Mouse (Mus musculus) liver, postnatal 0 days (tissue): ENCODE data around the gene Lancl1. TPM values are rescaled to one million over a fixed set of nuclear protein-coding genes. Genes with fewer than 3 reads are reported as not detected.

ENCODE experiments used
- ATAC-seq: fragments of 200-750 bp; cut with Nextera tagmentation; 2 replicates; pipeline ENCODE4 v1.8.0; 2017; ENCODE audit warnings: mild to moderate bottlenecking, moderate library complexity
- DNase-seq: peaks from one replicate; pipeline ENCODE4 v3.0.0-alpha.2; 2016
- H3K27ac ChIP-seq: fragments of 300-500 bp; sonication (generic); 2 replicates; pipeline ENCODE4 v1.5.1; 2014; ENCODE audit warnings: antibody characterized with exemption, moderate library complexity, mild to moderate bottlenecking, low read depth
- H3K27me3 ChIP-seq: fragments of 300-500 bp; sonication (generic); 2 replicates; pipeline ENCODE4 v1.6.1; 2014; ENCODE audit warnings: low read length, control low read depth, mixed read lengths; ENCODE audit not compliant: insufficient read depth
- H3K36me3 ChIP-seq: fragments of 300-500 bp; sonication (generic); replicated peaks from 2 replicates; pipeline ENCODE4 v1.6.1; 2014; ENCODE audit warnings: mild to moderate bottlenecking, control low read depth, low read length, moderate library complexity, mixed read lengths; ENCODE audit not compliant: insufficient read depth
- H3K4me1 ChIP-seq: fragments of 300-500 bp; sonication (generic); 2 replicates; pipeline ENCODE4 v1.6.1; 2014; ENCODE audit warnings: antibody characterized with exemption, mild to moderate bottlenecking, control low read depth; ENCODE audit not compliant: insufficient read depth
- H3K4me2 ChIP-seq: fragments of 300-500 bp; sonication (generic); 2 replicates; pipeline ENCODE4 v1.6.1; 2014; ENCODE audit warnings: low read depth, mild to moderate bottlenecking, low read length, moderate library complexity, mixed read lengths
- H3K4me3 ChIP-seq: fragments of 300-500 bp; sonication (generic); 2 replicates; pipeline ENCODE4 v1.5.1; 2014; ENCODE audit warnings: low read depth, low read length
- H3K9ac ChIP-seq: fragments of 300-500 bp; sonication (generic); replicated peaks from 2 replicates; pipeline ENCODE4 v1.6.1; 2014; ENCODE audit warnings: mild to moderate bottlenecking, moderate library complexity
- H3K9me3 ChIP-seq: fragments of 300-500 bp; sonication (generic); 2 replicates; pipeline ENCODE4 v1.6.1; 2016; ENCODE audit warnings: mild to moderate bottlenecking, control low read depth, low read length, mixed read lengths
- CTCF ChIP-seq: sonication (generic); IDR thresholded peaks from 2 replicates; pipeline ENCODE4 v1.5.1; 2016; ENCODE audit warnings: antibody characterized with exemption, low read depth
- EP300 ChIP-seq: IDR thresholded peaks from 2 replicates; pipeline ENCODE4 v1.6.1; 2016; ENCODE audit warnings: antibody characterized with exemption, low read depth, mild to moderate bottlenecking
- WGBS: fragments of 180-500 bp; shearing (Covaris S2); extraction: QIAGEN DNeasy Blood & Tissue Kit; methylation state at CpG from one replicate; pipeline ENCODE4 v1.1.7; 2014; ENCODE audit not compliant: insufficient replicate concordance; 5-methylcytosine and 5-hydroxymethylcytosine counted together
- polyA plus RNA-seq: library from polyadenylated mRNA; unstranded; fragments of >200 nt; fragmentation: Nextera tagmentation; extraction: Ambion mirVana; gene quantifications from 2 replicates; pipeline ENCODE4 v1.2.1, GENCODE M21; 2015

Lancl1 gene
- polyA plus RNA-seq, 1 experiment from 2014 or later, result 26.8 TPM

GRCm38 (mm10) chr1:66957361-66957760 is 81.3 kb downstream of the Lancl1 start:
- H3K36me3 ChIP-seq, result no peaks in the 10 kb centered on the region
- 75% methylated on average over 3 of the region's 3 CpGs for WGBS
- H3K27me3 ChIP-seq, result no peaks in the 10 kb centered on the region
- no peaks in the 10 kb centered on the region for H3K4me1 ChIP-seq
- H3K9ac ChIP-seq, result no peak overlapping the region
- DNase-seq, result no peak
- H3K4me3 ChIP-seq, result no peak overlapping the region
- H3K4me2 ChIP-seq, result no peak overlapping the region
- TF ChIP-seq CTCF (no peak), EP300 (no peak)
- H3K27ac ChIP-seq, result no peak overlapping the region
- no peak for ATAC-seq
- H3K9me3 ChIP-seq, result peaks cover 4% of the 10 kb centered on the region; the same call in 1 of the 2 replicates

GRCm38 (mm10) chr1:66951086-66951485 is 87.6 kb downstream of the Lancl1 start:
- Histone ChIP-seq H3K36me3 (no peaks in the 10 kb centered on the region), H3K9ac (no peak overlapping the region), H3K4me1 (no peaks in the 10 kb centered on the region), H3K27ac (no peak overlapping the region), H3K4me3 (no peak overlapping the region), H3K9me3 (peaks cover 4% of the 10 kb centered on the region; the same call in 1 of the 2 replicates), H3K4me2 (no peak overlapping the region), H3K27me3 (no peaks in the 10 kb centered on the region)
- ATAC-seq (no peak), DNase-seq (no peak)
- WGBS, result 80% methylated on average over 3 of the region's 3 CpGs
- TF ChIP-seq CTCF, result no peak
- TF ChIP-seq EP300, result no peak

Other genes starting within 250 kb of the Lancl1 start
- gene Kansl1l, start 221.3 kb downstream of the Lancl1 start, polyA plus RNA-seq, result 4.5 and 4.8 TPM in 2 replicates
- gene Acadl, start 175.6 kb downstream of the Lancl1 start, polyA plus RNA-seq, result 380 and 392 TPM in 2 replicates
- gene Myl1, start 93.5 kb downstream of the Lancl1 start, polyA plus RNA-seq, result 6.0 and 153 TPM in 2 replicates
- gene Cps1, start 84.2 kb upstream of the Lancl1 start, polyA plus RNA-seq, result 283 and 311 TPM in 2 replicates